Mouse (Mus musculus): Measurements from ENCODE around the gene Sec24d.
A peak's percentile ranks its signal among the peaks of the same experiment; 100 is the strongest.

Sec24d gene

GRCm38 (mm10) chr3:123296654-123297053, 29.4 kb downstream of the Sec24d start:
- no peak for DNase-seq (ENCODE audit: low read depth, low spot score)

GRCm38 (mm10) chr3:123298283-123298682, 31.0 kb downstream of the Sec24d start:
- peak; percentile 75 for DNase-seq (ENCODE audit: low read depth, low spot score)

- no peak for DNase-seq (ENCODE audit: low read depth, low spot score)
Observed at GRCm38 (mm10) chr3:123301521-123301920, 34.3 kb downstream of the Sec24d start.

- DNase-seq (ENCODE audit: low read depth, low spot score): no peak
Observed at GRCm38 (mm10) chr3:123305611-123306010, 38.4 kb downstream of the Sec24d start.

GRCm38 (mm10) chr3:123307446-123307845, 40.2 kb downstream of the Sec24d start:
- no peak for DNase-seq (ENCODE audit: low read depth, low spot score)

GRCm38 (mm10) chr3:123309141-123309540, 41.9 kb downstream of the Sec24d start:
- DNase-seq (ENCODE audit: low read depth, low spot score): no peak

GRCm38 (mm10) chr3:123312477-123313062, 45.3 kb downstream of the Sec24d start:
- no peak for DNase-seq (ENCODE audit: low read depth, low spot score)

GRCm38 (mm10) chr3:123313477-123313876, 46.2 kb downstream of the Sec24d start:
- no peak for DNase-seq (ENCODE audit: low read depth, low spot score)

- DNase-seq (ENCODE audit: low read depth, low spot score): no peak
Observed at GRCm38 (mm10) chr3:123313920-123314614, 46.8 kb downstream of the Sec24d start.

- no peak for DNase-seq (ENCODE audit: low read depth, low spot score)
Observed at GRCm38 (mm10) chr3:123316066-123316465, 48.8 kb downstream of the Sec24d start.

GRCm38 (mm10) chr3:123317081-123317480, 49.8 kb downstream of the Sec24d start:
- DNase-seq (ENCODE audit: low read depth, low spot score): no peak

GRCm38 (mm10) chr3:123320341-123320740, 53.1 kb downstream of the Sec24d start:
- no peak for DNase-seq (ENCODE audit: low read depth, low spot score)

- DNase-seq (ENCODE audit: low read depth, low spot score): no peak
Observed at GRCm38 (mm10) chr3:123321612-123322011, 54.4 kb downstream of the Sec24d start.

- DNase-seq (ENCODE audit: low read depth, low spot score): no peak
Observed at GRCm38 (mm10) chr3:123322147-123322546, 54.9 kb downstream of the Sec24d start.

- DNase-seq (ENCODE audit: low read depth, low spot score): no peak
Observed at GRCm38 (mm10) chr3:123324326-123324725, 57.1 kb downstream of the Sec24d start.

- no peak for DNase-seq (ENCODE audit: low read depth, low spot score)
Observed at GRCm38 (mm10) chr3:123329251-123329650, 62.0 kb downstream of the Sec24d start.

GRCm38 (mm10) chr3:123330221-123330620, 63.0 kb downstream of the Sec24d start:
- no peak for DNase-seq (ENCODE audit: low read depth, low spot score)

- no peak for DNase-seq (ENCODE audit: low read depth, low spot score)
Observed at GRCm38 (mm10) chr3:123332330-123333054, 65.2 kb downstream of the Sec24d start.

- no peak for DNase-seq (ENCODE audit: low read depth, low spot score)
Observed at GRCm38 (mm10) chr3:123333055-123333424, 65.8 kb downstream of the Sec24d start.

- no peak for DNase-seq (ENCODE audit: low read depth, low spot score)
Observed at GRCm38 (mm10) chr3:123334947-123335346, 67.7 kb downstream of the Sec24d start.

- no peak for DNase-seq (ENCODE audit: low read depth, low spot score)
Observed at GRCm38 (mm10) chr3:123335480-123335879, 68.2 kb downstream of the Sec24d start.

- no peak for DNase-seq (ENCODE audit: low read depth, low spot score)
Observed at GRCm38 (mm10) chr3:123336455-123336854, 69.2 kb downstream of the Sec24d start.

GRCm38 (mm10) chr3:123336951-123337350, 69.7 kb downstream of the Sec24d start:
- DNase-seq (ENCODE audit: low read depth, low spot score): no peak
